Mouse (Mus musculus): ENCODE results near the gene Ablim2. TPM values are rescaled to one million over a fixed set of nuclear protein-coding genes. Genes with fewer than 3 reads are reported as not detected.

Ablim2 gene
- polyA plus RNA-seq, 2 experiments from 2014 or later = 2.8 to 3.4 TPM

DNA sequence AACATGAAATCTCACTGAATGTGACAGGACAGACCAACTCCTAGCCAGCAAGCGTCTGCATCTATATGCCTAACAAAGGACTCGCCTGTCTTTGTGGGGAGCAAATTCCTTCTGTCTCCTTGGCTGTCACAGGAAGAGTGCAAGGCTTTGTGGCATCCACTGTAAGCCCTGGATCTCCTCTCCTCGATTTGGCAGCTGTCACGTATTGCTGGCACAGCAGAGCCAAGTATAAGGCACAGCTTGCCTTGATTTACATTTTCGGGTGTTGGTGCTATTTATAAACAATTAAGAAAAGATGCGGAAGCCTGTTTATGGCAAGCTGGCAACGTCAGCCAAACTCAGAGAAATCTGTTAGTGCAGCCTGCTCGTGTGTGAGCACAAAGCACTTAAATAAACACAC, 160.7 kb downstream of the Ablim2 start:
- ATAC-seq = no peak

DNA sequence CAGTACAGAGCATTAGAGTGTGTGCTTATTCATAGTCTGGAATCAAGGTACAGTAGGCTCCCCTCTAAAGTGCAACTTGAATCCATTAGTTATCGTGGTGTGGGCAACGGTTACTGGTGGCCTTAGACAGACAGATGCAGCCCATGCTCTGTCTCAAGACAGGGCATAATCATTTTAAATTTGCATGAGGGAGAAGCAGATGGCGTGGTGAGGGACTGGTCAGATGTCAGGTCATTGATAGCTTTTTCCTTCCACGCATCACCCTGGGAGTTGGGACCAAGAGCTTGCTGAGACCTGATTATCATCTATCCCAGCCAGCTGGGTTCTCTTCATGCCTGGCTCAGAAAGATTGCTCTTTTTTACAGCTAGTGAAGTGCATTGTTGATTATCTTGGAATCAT, 162.4 kb downstream of the Ablim2 start:
- ATAC-seq = no peak

GRCm38 (mm10) chr5:35920557-35920956, 162.9 kb downstream of the Ablim2 start:
- ATAC-seq = no peak

DNA sequence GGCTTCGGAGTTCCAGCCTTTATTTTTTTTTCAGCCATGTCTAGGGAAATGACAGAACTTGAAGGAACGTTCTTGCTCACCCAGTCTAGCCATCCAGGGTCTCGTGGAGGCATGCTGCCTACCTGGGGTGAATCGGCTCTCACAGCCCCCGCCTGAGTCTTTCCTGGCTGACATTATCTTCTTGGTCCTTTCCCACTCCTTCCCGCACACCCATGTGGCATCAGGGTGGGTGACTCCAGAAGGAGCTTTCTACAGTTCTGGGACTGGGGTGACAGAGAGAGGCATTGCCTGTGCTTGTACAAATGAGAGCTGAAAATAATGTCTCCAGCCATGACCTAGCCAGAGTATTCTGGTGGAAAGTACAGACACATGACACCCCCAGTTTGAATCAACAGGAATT, 163.5 kb downstream of the Ablim2 start:
- ATAC-seq = no peak

- no peak for ATAC-seq
Measured at GRCm38 (mm10) chr5:35921595-35922254, 164.0 kb downstream of the Ablim2 start.

- ATAC-seq = no peak
Measured at GRCm38 (mm10) chr5:35923448-35923847, 165.8 kb downstream of the Ablim2 start.

- no peak for ATAC-seq
Measured at GRCm38 (mm10) chr5:35925171-35925634, 167.5 kb downstream of the Ablim2 start.

GRCm38 (mm10) chr5:35926511-35926910, 168.8 kb downstream of the Ablim2 start:
- ATAC-seq = no peak

DNA sequence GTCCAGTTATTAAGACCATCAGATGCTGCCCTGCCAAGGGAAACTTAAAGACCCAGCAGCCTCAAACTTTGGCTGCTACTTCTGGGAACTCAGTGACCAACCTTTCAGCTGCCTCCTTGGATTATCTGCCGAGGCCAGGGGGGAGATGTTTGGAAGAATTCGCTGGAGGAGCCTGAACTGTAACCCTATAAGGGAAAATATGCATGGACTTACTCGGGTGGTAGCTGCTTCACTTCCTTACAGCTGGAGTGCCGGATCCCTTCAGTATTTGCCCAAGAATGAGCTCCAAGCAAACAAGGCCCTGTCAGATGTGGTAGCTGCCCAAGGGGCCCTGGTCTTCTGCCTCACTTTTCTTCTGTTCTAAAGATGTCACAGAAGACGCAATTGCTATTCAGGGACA, 173.6 kb downstream of the Ablim2 start:
- ATAC-seq = no peak

GRCm38 (mm10) chr5:35933059-35933458, 175.4 kb downstream of the Ablim2 start:
- ATAC-seq = no peak

Other genes with a start within 250 kb of the Ablim2 start
- under 1 TPM in 1 of 2 experiments, not detected in 1; 0.13 TPM for gene Cpz, start 232.2 kb upstream of the Ablim2 start, polyA plus RNA-seq (2017; shearing (Covaris generic))
- 1 to 10 TPM; 2.5 to 2.9 TPM for gene Trmt44, start 182.8 kb upstream of the Ablim2 start, polyA plus RNA-seq (2017; shearing (Covaris generic))
- 10 to 100 TPM; 19.1 to 42.0 TPM for gene Acox3, start 174.8 kb upstream of the Ablim2 start, polyA plus RNA-seq (2017; shearing (Covaris generic))
- gene Htra3, start 78.1 kb upstream of the Ablim2 start, polyA plus RNA-seq (2017; shearing (Covaris generic)) = not detected
- gene Sh3tc1, start 17.9 kb upstream of the Ablim2 start, polyA plus RNA-seq (2017; shearing (Covaris generic)) = 1 to 10 TPM; 2.6 to 4.4 TPM
- 10 to 100 TPM; 13.7 to 17.3 TPM for gene Afap1, start 135.4 kb downstream of the Ablim2 start, polyA plus RNA-seq (2017; shearing (Covaris generic))

Measured in CD4-positive, CD25-positive, alpha-beta regulatory T cell, adult 4 months (primary cell).